Mouse (Mus musculus) bone marrow, adult 2 months (tissue): ENCODE data around the gene Cfap100. TPM values are rescaled to one million over a fixed set of nuclear protein-coding genes. Genes with fewer than 3 reads are reported as not detected.

Experiments used
- H3K27ac ChIP-seq: fragments of 200-500 bp; 2 replicates; pipeline ENCODE4 v1.5.1; 2012; ENCODE audit warnings: low read depth, mild to moderate bottlenecking, control low read depth, inconsistent platforms, low read length; ENCODE audit not compliant: control insufficient read depth, poor library complexity, insufficient read depth
- H3K4me1 ChIP-seq: fragments of 200-500 bp; 2 replicates; pipeline ENCODE4 v1.6.1; 2011; ENCODE audit warnings: low read length; ENCODE audit not compliant: control insufficient read depth, insufficient read depth
- H3K4me3 ChIP-seq: fragments of 200-500 bp; replicated peaks from 2 replicates; pipeline ENCODE3; 2011; ENCODE audit warnings: mild to moderate bottlenecking, low read depth, low read length, control low read depth; ENCODE audit not compliant: control insufficient read depth
- CTCF ChIP-seq: fragments of 200-500 bp; IDR thresholded peaks from 2 replicates; pipeline ENCODE4 v1.5.1; 2011; ENCODE audit warnings: low read length, control low read depth; ENCODE audit not compliant: control insufficient read depth, insufficient read depth
- POLR2A ChIP-seq: fragments of 200-500 bp; IDR thresholded peaks from 2 replicates; pipeline ENCODE4 v1.6.1; 2011; ENCODE audit warnings: low read depth, mild to moderate bottlenecking, control low read depth, low read length, borderline replicate concordance; ENCODE audit not compliant: control insufficient read depth
- WGBS: fragments of 180-500 bp; shearing (Covaris S2); methylation state at CpG from one replicate; pipeline ENCODE4 v1.1.7; 2018; 5-methylcytosine and 5-hydroxymethylcytosine counted together
- polyA plus RNA-seq: library from polyadenylated mRNA; stranded (reverse); fragments of >200 nt; gene quantifications from 2 replicates; pipeline ENCODE4 v1.2.4, GENCODE M21; 2011; ENCODE audit warnings: low replicate concordance; ENCODE audit not compliant: missing spikeins, insufficient read depth, insufficient read length

Gene Cfap100
- polyA plus RNA-seq, 1 experiment, result not detected

DNA sequence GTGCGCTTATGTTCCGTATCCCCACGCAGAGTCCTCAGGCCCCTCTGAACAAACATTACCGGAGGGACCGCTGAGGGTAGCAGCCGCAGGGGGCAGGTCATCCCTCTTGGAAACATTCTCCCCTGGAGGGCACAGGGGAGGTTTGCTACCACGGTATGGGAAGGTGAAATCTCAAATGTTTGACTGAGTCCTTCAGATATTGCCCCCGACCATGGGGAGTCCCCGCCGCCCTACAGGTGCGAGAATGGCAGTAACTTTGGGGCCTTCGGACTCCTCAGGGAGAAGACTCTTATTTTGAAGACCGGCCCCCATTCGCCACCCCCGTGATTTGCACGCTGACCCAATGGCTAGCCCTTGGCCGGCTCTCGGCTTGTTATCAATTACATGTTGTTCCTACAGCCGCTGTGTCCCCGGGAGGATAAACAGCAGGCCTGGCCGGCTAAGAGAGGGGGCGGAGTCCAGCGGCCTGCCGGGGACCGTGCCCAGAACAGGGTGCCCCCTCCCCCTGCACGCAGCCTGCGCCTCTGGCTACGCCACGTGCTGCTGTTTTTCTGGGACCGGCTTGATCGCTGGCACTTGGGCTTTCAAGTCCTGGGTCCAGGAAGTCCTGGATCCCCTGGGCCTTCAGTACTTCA lies 34.7 kb upstream of the Cfap100 start:
- Histone ChIP-seq H3K4me3 (no peak overlapping the region), H3K4me1 (no peaks in the 10 kb centered on the region), H3K27ac (no peak overlapping the region)
- TF ChIP-seq POLR2A, result no peak
- TF ChIP-seq CTCF, result no peak
- WGBS, result 3% methylated on average over 31 of the region's 31 CpGs

- Histone ChIP-seq H3K4me3 (no peak overlapping the region), H3K4me1 (no peaks in the 10 kb centered on the region), H3K27ac (0 out of 2 replicates have a peak overlapping the region, but pooled peaks have one; percentile 14)
- no peak for TF ChIP-seq CTCF
- no peak for TF ChIP-seq POLR2A
- WGBS, result 1% methylated on average over 38 of the region's 38 CpGs
Observed at GRCm38 (mm10) chr6:90462841-90463227, 34.2 kb upstream of the Cfap100 start.

DNA sequence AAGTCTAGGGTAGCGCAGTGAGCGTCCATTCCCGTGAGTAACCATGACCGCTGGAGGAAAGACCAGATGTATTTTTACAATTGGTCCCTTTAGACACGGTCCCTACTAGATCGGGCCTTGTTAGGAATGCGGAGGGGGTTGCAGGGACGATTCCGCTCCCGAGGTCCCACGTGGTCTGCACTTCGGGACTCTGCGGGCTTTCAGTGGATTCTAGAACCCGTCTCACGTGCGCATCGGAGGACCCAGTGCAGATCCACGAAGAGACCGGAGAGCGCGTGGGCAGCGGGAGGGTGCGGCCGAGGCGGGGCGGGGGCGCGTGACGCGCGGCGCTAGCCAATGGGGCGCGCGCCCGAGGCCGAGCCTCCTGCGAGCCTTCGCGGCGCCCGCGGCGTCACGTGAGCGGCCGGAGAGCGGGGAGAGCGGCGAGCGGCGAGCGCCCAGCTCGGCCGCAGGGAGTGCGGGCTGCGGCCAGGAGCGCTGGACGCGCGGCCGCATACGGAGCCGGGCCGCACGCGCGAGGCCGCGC lies 33.6 kb upstream of the Cfap100 start, which contains the start of gene Klf15:
Gene Klf15, plus strand, starts transcription at position 396 of the 526 bp plus-strand sequence.
- H3K4me1 ChIP-seq, result no peaks in the 10 kb centered on the region
- H3K4me3 ChIP-seq, result no peak within 1 kb of the TSS
- H3K27ac ChIP-seq, result 0 out of 2 replicates have a peak within 1 kb of the TSS, but pooled peaks have one; percentile 14
- 2% methylated on average over 70 of the region's 70 CpGs for WGBS
- no peak for TF ChIP-seq CTCF
- no peak for TF ChIP-seq POLR2A

DNA sequence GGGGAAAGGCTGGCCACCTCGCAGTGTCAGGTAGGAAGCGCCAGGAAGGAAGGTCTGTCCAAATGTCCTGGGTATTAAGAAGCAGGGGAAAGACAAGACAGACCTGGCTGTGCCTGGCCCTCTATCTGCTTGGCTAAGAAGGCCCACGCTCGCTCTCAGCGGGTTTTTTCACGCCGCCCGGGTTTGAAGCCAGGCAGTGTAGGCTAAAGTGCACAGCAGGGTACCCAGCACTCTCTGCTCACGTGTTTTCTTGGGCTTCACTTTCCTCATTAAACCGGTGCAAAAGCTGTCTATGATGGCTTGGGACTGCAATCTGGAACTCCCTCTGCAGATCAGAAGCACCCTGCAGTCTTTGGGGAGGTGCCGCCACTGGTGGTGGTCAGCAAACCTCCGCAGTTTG lies 33.2 kb upstream of the Cfap100 start:
- no peak overlapping the region for H3K4me3 ChIP-seq
- whole genome bisulfite sequencing, result 36% methylated on average over 12 of the region's 12 CpGs
- H3K27ac ChIP-seq, result no peak overlapping the region
- no peak for TF ChIP-seq CTCF
- H3K4me1 ChIP-seq, result no peaks in the 10 kb centered on the region

DNA sequence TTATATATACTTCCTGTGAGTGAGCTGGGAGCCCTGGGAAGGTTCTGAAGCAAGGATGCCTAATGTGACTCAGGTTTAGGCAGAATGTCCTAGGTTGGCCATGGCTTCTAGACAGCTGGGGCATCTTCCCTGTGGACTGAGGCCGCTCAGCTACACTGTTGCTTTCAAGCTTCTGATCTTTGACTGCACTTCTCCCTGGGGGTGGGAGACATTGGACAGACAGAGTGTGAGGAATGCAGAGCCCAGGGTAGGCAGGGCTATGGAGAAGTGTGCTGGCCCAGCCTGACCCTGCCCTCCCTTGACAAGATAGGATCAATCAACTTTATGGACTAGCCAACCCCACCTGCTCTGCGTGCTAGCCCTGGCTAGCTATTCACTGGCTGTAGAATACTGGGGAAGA lies 32.6 kb upstream of the Cfap100 start:
- Histone ChIP-seq H3K4me1 (no peaks in the 10 kb centered on the region), H3K27ac (no peak overlapping the region), H3K4me3 (no peak overlapping the region)
- WGBS, result 42% methylated on average over 2 of the region's 2 CpGs
- no peak for TF ChIP-seq POLR2A
- no peak for TF ChIP-seq CTCF

DNA sequence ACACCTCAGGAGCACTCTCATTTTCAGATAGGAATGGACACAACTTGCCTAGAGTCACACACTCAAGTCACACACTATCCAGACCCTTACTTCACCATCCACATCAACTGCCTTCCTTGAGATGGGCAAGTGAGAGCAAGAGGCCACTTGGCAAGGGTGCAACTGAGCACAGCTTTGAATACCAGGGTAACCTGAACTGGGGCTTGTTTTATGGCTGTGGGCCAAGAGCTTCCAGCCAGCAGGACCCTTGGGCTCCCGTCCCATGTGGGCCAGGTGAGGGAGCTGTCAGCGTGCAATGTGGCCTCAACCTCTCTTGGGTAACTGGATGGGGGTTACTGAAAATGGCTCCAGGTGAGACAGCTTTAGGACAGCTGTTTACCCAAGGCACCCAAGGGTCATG lies 28.8 kb upstream of the Cfap100 start:
- H3K4me1 ChIP-seq, result no peaks in the 10 kb centered on the region
- 66% methylated on average over 2 of the region's 2 CpGs for WGBS
- H3K4me3 ChIP-seq, result no peak overlapping the region
- no peak overlapping the region for H3K27ac ChIP-seq
- no peak for TF ChIP-seq CTCF
- TF ChIP-seq POLR2A, result no peak

DNA sequence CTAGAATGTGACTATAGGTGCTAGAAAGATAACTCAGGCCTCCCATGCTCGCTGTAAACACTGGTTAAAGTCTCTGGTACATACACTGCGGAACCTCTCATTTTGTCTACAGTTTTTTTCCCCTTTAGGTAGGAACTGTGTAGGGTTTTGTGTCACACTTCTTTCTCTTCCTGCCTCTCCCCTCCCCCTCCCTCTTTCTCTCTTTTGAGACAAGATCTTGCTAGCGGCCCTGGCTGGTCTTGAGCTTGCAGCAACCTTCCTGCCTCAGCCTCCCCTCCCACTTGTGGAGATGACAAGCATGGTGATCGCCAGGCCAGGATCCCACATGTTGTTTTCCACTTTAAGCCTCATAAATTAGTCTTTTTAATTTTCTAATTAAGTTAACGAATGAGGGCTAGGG lies 25.2 kb upstream of the Cfap100 start:
- WGBS, result 73% methylated on average over 5 of the region's 5 CpGs
- no peaks in the 10 kb centered on the region for H3K4me1 ChIP-seq
- TF ChIP-seq CTCF (no peak), POLR2A (no peak)
- no peak overlapping the region for H3K4me3 ChIP-seq
- H3K27ac ChIP-seq, result no peak overlapping the region

- Histone ChIP-seq H3K27ac (no peak overlapping the region), H3K4me1 (no peaks in the 10 kb centered on the region), H3K4me3 (no peak overlapping the region)
- TF ChIP-seq POLR2A (no peak), CTCF (no peak)
Observed at GRCm38 (mm10) chr6:90452603-90453002, 24.0 kb upstream of the Cfap100 start.

DNA sequence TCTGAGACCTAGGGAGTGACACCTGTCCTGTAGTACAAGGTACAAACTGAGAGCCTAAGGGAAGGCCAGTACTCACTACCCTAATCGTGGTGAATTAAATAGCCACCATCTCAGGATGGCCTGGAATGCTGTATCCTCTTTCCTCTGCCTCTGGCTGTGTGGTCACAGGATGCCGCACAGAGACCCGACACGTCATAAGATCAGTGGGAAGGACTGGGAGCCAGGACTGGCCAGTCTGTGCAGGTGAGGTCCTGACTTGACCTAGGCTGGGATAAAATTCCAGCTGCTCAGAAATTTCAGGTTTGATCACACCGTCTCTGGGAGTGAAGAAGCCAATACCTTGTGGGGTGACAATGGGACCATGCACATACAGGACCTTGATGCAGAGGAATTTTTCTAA lies 22.9 kb upstream of the Cfap100 start:
- 85% methylated on average over 5 of the region's 5 CpGs for WGBS
- TF ChIP-seq POLR2A, result no peak
- no peak for TF ChIP-seq CTCF
- Histone ChIP-seq H3K27ac (no peak overlapping the region), H3K4me3 (no peak overlapping the region), H3K4me1 (no peaks in the 10 kb centered on the region)
